22 mouse cellular contexts compared by ENCODE assay signal in genomic region chr13:118629661-118630428, GRCm38 (mm10). TPM values are rescaled to one million over a fixed set of nuclear protein-coding genes. Genes with fewer than 3 reads are reported as not detected.
A peak's percentile ranks its signal among the peaks of the same experiment; 100 is the strongest.
DNase-seq lines count a peak whose midpoint lies in the region; ATAC-seq and TF ChIP-seq lines count a peak whose summit lies in the region.
"Had no signal": no experiment of that assay in that cellular context is flagged by ENCODE, and none has a peak within 500 bp of the region (broad histone marks: within the 10 kb centered on the region; RNA-seq: fewer than 3 reads in every experiment).

No protein-coding gene starts in this region.

- no peak overlapping the region for H3K9ac ChIP-seq in midbrain, embryonic 11.5 days (ENCODE audit: low read length)
- no peak overlapping the region for H3K9ac ChIP-seq in midbrain, postnatal 0 days (replicated peaks; ENCODE audit: low read length, poor library complexity, severe bottlenecking)
- no peak overlapping the region for H3K9ac ChIP-seq in liver, embryonic 13.5 days
- H3K9ac ChIP-seq in liver, postnatal 0 days (replicated peaks) = no peak overlapping the region
- H3K9ac ChIP-seq: embryonic facial prominence, embryonic 13.5 days; forebrain, embryonic 13.5 days; heart, embryonic 13.5 days; hindbrain, embryonic 12.5 days had no signal

- H3K4me2 ChIP-seq in midbrain, embryonic 11.5 days = no peak overlapping the region
- H3K4me2 ChIP-seq in midbrain, postnatal 0 days (ENCODE audit: low read depth, low read length, poor library complexity, severe bottlenecking) = no peak overlapping the region
- H3K4me2 ChIP-seq in liver, embryonic 13.5 days = no peak overlapping the region; the same call in 1 of the 2 replicates
- no peak overlapping the region for H3K4me2 ChIP-seq in liver, postnatal 0 days (ENCODE audit: low read depth, low read length)
- H3K4me2 ChIP-seq: embryonic facial prominence, embryonic 13.5 days; forebrain, embryonic 13.5 days; heart, embryonic 13.5 days; hindbrain, embryonic 12.5 days had no signal

- no peaks in the 10 kb centered on the region for H3K27me3 ChIP-seq in midbrain, embryonic 11.5 days (ENCODE audit: control insufficient read depth, insufficient read depth, low read length)
- no peaks in the 10 kb centered on the region for H3K27me3 ChIP-seq in midbrain, postnatal 0 days (ENCODE audit: insufficient read depth, low read length)
- H3K27me3 ChIP-seq in liver, embryonic 13.5 days = no peaks in the 10 kb centered on the region
- no peaks in the 10 kb centered on the region for H3K27me3 ChIP-seq in liver, postnatal 0 days (ENCODE audit: insufficient read depth, low read length)
- H3K27me3 ChIP-seq: embryonic facial prominence, embryonic 13.5 days; forebrain, embryonic 13.5 days; heart, embryonic 13.5 days; hindbrain, embryonic 12.5 days had no signal

- no peak overlapping the region for H3K27ac ChIP-seq in midbrain, embryonic 11.5 days (ENCODE audit: low read depth, low read length)
- no peak overlapping the region for H3K27ac ChIP-seq in midbrain, postnatal 0 days (ENCODE audit: low read depth, low read length)
- H3K27ac ChIP-seq in liver, embryonic 13.5 days = peak overlapping the region; percentile 37
- H3K27ac ChIP-seq in liver, postnatal 0 days (ENCODE audit: low read depth) = no peak overlapping the region
- H3K27ac ChIP-seq: embryonic facial prominence, embryonic 13.5 days; forebrain, embryonic 13.5 days; gastrocnemius, adult 2 months; heart, embryonic 13.5 days; hindbrain, embryonic 12.5 days had no signal

- no peak for ATAC-seq in midbrain, embryonic 11.5 days (ENCODE audit: low FRiP score)
- no peak for ATAC-seq in midbrain, postnatal 0 days (ENCODE audit: low FRiP score)
- ATAC-seq in liver, embryonic 13.5 days (ENCODE audit: low read depth) = peak; percentile 96
- peak; percentile 73 for ATAC-seq in liver, postnatal 0 days
- ATAC-seq: forebrain, embryonic 13.5 days; hindbrain, embryonic 16.5 days had no signal

- DNase-seq in midbrain, embryonic 11.5 days (ENCODE audit: low spot score, missing footprints) = peak; percentile 71
- no peak for DNase-seq in midbrain, postnatal 0 days (ENCODE audit: low spot score)
- peak; percentile 60 for DNase-seq in c-Kit-positive CD71-positive TER-119-positive erythroid progenitor cells, embryonic 14.5 days (ENCODE audit: low spot score)
- peak; percentile 47 for DNase-seq in liver, embryonic 13.5 days
- DNase-seq in liver, postnatal 0 days = no peak
- DNase-seq in right cerebral cortex, postnatal 10 days (ENCODE audit: low spot score in 2 of 2) = no peak
- DNase-seq in heart, adult 18-20 months = no peak
- DNase-seq in embryo, embryonic 10.5 days (ENCODE audit: low spot score) = no peak
- DNase-seq: adrenal gland, adult 2 months; adrenal gland, postnatal 25 days; cerebellum, adult 11 months; cerebellum, adult 8-10 months; cerebellum, postnatal 25 days; gastrocnemius, adult 2 months; gastrocnemius, postnatal 25 days; heart, postnatal 36 days had no signal

- 58% methylated on average over 3 of the region's 3 CpGs for WGBS in midbrain, embryonic 11.5 days
- 49% methylated on average over 3 of the region's 3 CpGs for WGBS in midbrain, postnatal 0 days
- 12% methylated on average over 3 of the region's 3 CpGs for WGBS in liver, embryonic 13.5 days (ENCODE audit: insufficient replicate concordance)
- WGBS in liver, postnatal 0 days (ENCODE audit: insufficient replicate concordance) = 34% methylated on average over 3 of the region's 3 CpGs

- no peaks in the 10 kb centered on the region for H3K36me3 ChIP-seq in midbrain, embryonic 11.5 days (ENCODE audit: control insufficient read depth, insufficient read depth, low read length)
- no peaks in the 10 kb centered on the region for H3K36me3 ChIP-seq in midbrain, postnatal 0 days (ENCODE audit: insufficient read depth, low read length)
- H3K36me3 ChIP-seq in liver, embryonic 13.5 days = no peaks in the 10 kb centered on the region
- H3K36me3 ChIP-seq in liver, postnatal 0 days (replicated peaks; ENCODE audit: insufficient read depth, low read length) = no peaks in the 10 kb centered on the region
- H3K36me3 ChIP-seq: embryonic facial prominence, embryonic 13.5 days; heart, embryonic 13.5 days; hindbrain, embryonic 12.5 days had no signal

- peak; percentile 71 for TF ChIP-seq EP300 in liver, postnatal 0 days (IDR thresholded peaks at IDR 0.05; ENCODE audit: low read depth)

- TF ChIP-seq CTCF in midbrain, postnatal 0 days (IDR thresholded peaks at IDR 0.05) = no peak
- TF ChIP-seq CTCF in liver, postnatal 0 days (IDR thresholded peaks at IDR 0.05; ENCODE audit: low read depth) = no peak

- H3K4me3 ChIP-seq in midbrain, embryonic 11.5 days (ENCODE audit: low read depth, low read length) = no peak overlapping the region
- H3K4me3 ChIP-seq in midbrain, postnatal 0 days (ENCODE audit: low read depth, low read length) = no peak overlapping the region
- no peak overlapping the region for H3K4me3 ChIP-seq in liver, embryonic 13.5 days (replicated peaks)
- H3K4me3 ChIP-seq in liver, postnatal 0 days (ENCODE audit: low read depth, low read length) = no peak overlapping the region
- H3K4me3 ChIP-seq: embryonic facial prominence, embryonic 13.5 days; forebrain, embryonic 13.5 days; gastrocnemius, adult 2 months; heart, embryonic 13.5 days; hindbrain, embryonic 12.5 days had no signal

- H3K9me3 ChIP-seq in midbrain, embryonic 11.5 days (ENCODE audit: control insufficient read depth, low read length) = no peaks in the 10 kb centered on the region
- H3K9me3 ChIP-seq in midbrain, postnatal 0 days (ENCODE audit: low read length) = no peaks in the 10 kb centered on the region
- H3K9me3 ChIP-seq in liver, embryonic 13.5 days (replicated peaks) = no peaks in the 10 kb centered on the region
- no peaks in the 10 kb centered on the region for H3K9me3 ChIP-seq in liver, postnatal 0 days (ENCODE audit: low read length)
- H3K9me3 ChIP-seq: embryonic facial prominence, embryonic 13.5 days; forebrain, embryonic 13.5 days; heart, embryonic 13.5 days; hindbrain, embryonic 12.5 days had no signal

- no peaks in the 10 kb centered on the region for H3K4me1 ChIP-seq in midbrain, embryonic 11.5 days (ENCODE audit: control insufficient read depth, insufficient read depth, low read length)
- H3K4me1 ChIP-seq in midbrain, postnatal 0 days (ENCODE audit: insufficient read depth, low read length) = no peaks in the 10 kb centered on the region
- H3K4me1 ChIP-seq in liver, embryonic 13.5 days (replicated peaks) = peaks cover 22% of the 10 kb centered on the region
- no peaks in the 10 kb centered on the region for H3K4me1 ChIP-seq in liver, postnatal 0 days (ENCODE audit: insufficient read depth)
- H3K4me1 ChIP-seq: embryonic facial prominence, embryonic 13.5 days; forebrain, embryonic 13.5 days; hindbrain, embryonic 12.5 days had no signal

RNA-seq across cellular contexts. Expression of gene Fgf10, which starts 39.7 kb away (rescaled TPM):
- polyA plus RNA-seq in midbrain, embryonic 11.5 days (2014; fragmentation: Nextera tagmentation; extraction: Ambion mirVana) = 0.54 and 0.55 TPM in 2 replicates
- 0.60 and 1.2 TPM in 2 replicates for total RNA-seq in midbrain, postnatal 0 days (2014; rRNA removed)
- polyA plus RNA-seq in midbrain, postnatal 0 days (2015; fragmentation: Nextera tagmentation; extraction: Ambion mirVana) = 2.1 and 2.2 TPM in 2 replicates
- polyA plus RNA-seq in liver, embryonic 13.5 days (2015; fragmentation: Nextera tagmentation; extraction: Ambion mirVana) = 0.21 and 0.41 TPM in 2 replicates
- 0.05 and 0.06 TPM in 2 replicates for polyA plus RNA-seq in liver, postnatal 0 days (2015; fragmentation: Nextera tagmentation; extraction: Ambion mirVana)
- under 1 TPM; 0.40 to 0.49 TPM for total RNA-seq in heart, adult 18-20 months (2021)
- total RNA-seq: granulocyte monocyte progenitor cell, adult 5-6 weeks had no signal

Comparison
In these comparisons a context has a peak if more than half of its experiments do, and no peak if none do; other contexts are left out.
1. DNase-seq: peak in midbrain, embryonic 11.5 days (single experiment), c-Kit-positive CD71-positive TER-119-positive erythroid progenitor cells, embryonic 14.5 days (single experiment) and liver, embryonic 13.5 days (single experiment); none in midbrain, postnatal 0 days (single experiment), liver, postnatal 0 days (single experiment), right cerebral cortex, postnatal 10 days (0 of 2), heart, adult 18-20 months (0 of 2) and embryo, embryonic 10.5 days (single experiment).
2. ATAC-seq: peak in liver, embryonic 13.5 days (single experiment) and liver, postnatal 0 days (single experiment); none in midbrain, embryonic 11.5 days (single experiment) and midbrain, postnatal 0 days (single experiment).